Mouse (Mus musculus) adrenal gland, postnatal 25 days (tissue): ENCODE measurements around the gene Armcx5. TPM values are rescaled to one million over a fixed set of nuclear protein-coding genes. Genes with fewer than 3 reads are reported as not detected.

Experiments used
- microRNA-seq, 2 experiments: library from miRNA; unstranded; fragments of <30 nt; microRNA quantifications; one replicate each; pipeline ENCODE4 v1.2.0; 2021
- total RNA-seq: library from RNA; stranded (reverse); gene quantifications from 2 replicates; pipeline ENCODE4 v1.2.3, GENCODE M21; 2021

Armcx5 gene
- total RNA-seq, 1 experiment from 2014 or later = 38.6 TPM

Small RNA genes lying within 50 kb of the gene (microRNA-seq; reads per million reads assigned to microRNA genes)
- 0 reads per million in 2 experiments for gene Mir1970
- 0 to 0.34 reads per million in 2 experiments for gene Mir7646

Other genes starting within 250 kb of the Armcx5 start
- gene AV320801, start 248.1 kb upstream of the Armcx5 start, total RNA-seq = not detected in 2 replicates
- gene Nxf7, start 144.0 kb upstream of the Armcx5 start, total RNA-seq = not detected in 2 replicates
- gene Prame, start 115.0 kb upstream of the Armcx5 start, total RNA-seq = not detected in 2 replicates
- gene Tcp11x2, start 48.9 kb upstream of the Armcx5 start, total RNA-seq = not detected in 2 replicates
- gene Tmsb15a, start 17.5 kb upstream of the Armcx5 start, total RNA-seq = not detected in 2 replicates
- 90.8 and 104 TPM in 2 replicates for gene Gprasp1, start within 50 bp of the Armcx5 start, total RNA-seq
- gene Bhlhb9, start 54.9 kb downstream of the Armcx5 start, total RNA-seq = 16.0 and 20.3 TPM in 2 replicates
- gene Gprasp2, start 96.3 kb downstream of the Armcx5 start, total RNA-seq = 28.2 and 29.4 TPM in 2 replicates